Mouse (Mus musculus) adrenal gland, postnatal 25 days (tissue): ENCODE data around the gene Adgb. TPM values are rescaled to one million over a fixed set of nuclear protein-coding genes. Genes with fewer than 3 reads are reported as not detected.
"Not testable (repeated sequence)": the region's sequence is repeated elsewhere in the genome, so short reads cannot be mapped to it uniquely, and the experiment has no call there.

ENCODE experiments used
- DNase-seq: peaks from one replicate; pipeline ENCODE4 v3.0.0; 2021; ENCODE audit warnings: mixed read lengths
- long read RNA-seq: library from polyadenylated mRNA; stranded (forward); transcript quantifications from one replicate; pipeline ENCODE4 v2.0.0, GENCODE M21; 2021
- total RNA-seq: library from RNA; stranded (reverse); gene quantifications from 2 replicates; pipeline ENCODE4 v1.2.3, GENCODE M21; 2021

Gene Adgb
- total RNA-seq, result 0.38 and 0.58 TPM in 2 replicates
- long read RNA-seq, result 0 reads

DNA sequence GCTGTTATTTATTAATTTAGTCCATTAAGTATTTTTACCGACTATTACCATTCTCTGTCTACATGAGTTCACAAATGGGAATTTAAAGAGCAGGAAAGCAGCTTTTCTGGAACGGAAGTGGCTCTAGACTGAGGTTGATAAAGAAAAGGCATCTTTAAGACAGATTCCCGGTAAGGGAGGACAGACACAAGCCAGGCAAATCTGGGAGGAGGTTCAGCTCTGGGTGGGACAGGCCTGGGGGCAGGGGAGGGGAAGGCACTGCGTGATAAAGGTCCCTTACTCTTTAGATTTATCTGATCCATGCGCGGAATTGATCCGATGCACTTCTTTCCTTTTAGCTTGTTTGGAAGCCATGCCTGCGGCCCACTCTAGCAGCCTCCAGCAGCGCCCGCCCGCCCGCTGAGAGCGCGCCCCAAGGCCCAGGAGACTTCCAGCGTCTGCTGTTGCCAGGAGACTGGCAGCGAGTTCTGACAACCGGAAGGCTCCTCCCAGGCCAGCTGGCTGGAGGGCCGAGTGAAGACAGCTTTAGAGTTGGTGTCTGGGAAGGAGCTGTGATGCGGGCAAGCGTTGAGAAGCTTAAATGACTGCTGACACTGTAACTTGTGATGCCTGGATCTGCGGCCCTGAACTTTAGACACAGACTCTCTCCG lies at the start of gene Adgb:
Gene Adgb (minus strand): TSS at position 366 of the 650 bp plus-strand sequence.
- DNase-seq, result peak; percentile 72

DNA sequence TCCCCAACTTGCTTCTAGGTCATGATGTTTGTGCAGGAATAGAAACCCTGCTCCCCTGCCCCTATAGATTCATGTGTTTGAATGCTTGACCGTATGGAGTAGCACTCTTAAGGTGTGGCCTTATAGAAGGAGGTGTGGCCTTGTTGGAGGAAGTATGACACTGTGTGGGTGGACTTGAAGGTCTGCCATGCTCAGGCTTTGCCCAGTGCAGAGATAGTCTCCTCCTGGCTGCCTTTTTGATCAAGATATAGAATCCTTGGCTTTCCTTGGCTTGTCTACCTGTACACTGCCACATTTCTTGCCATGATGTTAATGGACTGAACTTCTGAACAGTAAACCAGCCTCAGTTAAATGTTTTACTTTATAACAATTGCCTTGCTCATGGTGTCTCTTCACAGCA lies 8.0 kb upstream of the Adgb start:
- no peak for DNase-seq

DNA sequence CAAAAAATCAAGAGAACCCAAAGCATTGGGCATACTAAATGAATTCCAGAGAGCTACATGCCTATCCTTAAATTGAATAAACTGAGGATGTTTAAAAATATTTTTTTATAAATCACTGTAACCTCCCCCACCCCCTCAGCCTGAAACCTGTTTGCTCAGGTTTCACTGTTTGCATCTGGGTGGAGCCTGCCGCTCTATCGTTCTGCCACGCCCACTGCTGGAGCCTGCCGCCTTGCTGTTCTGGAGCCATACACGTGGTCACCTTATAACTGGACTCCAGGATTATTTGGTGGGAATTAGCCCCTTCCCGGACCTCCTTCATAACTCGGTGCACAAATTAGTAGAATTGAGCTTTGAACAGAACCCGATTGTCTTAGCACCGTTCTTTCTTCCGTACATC lies 5.3 kb upstream of the Adgb start:
- not testable (repeated sequence) for DNase-seq

DNA sequence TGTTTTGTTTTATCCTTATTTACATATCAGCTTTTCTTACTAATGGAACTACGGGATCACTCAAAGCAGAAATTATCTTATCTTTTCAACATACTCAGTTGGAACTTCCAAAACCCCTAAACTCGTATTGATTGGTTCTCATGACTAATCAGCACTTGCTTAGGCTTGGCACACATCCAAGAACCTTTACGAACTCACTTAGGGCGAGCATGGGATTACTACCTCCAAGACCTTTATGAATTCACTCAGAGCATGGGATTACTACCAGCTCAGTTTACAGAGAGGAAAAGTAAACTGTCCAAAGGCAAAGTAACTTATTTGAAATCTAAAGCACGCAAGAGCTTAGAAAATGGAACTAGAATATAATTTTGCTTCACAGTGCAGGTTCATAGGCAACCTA lies 4.8 kb upstream of the Adgb start:
- no peak for DNase-seq

DNA sequence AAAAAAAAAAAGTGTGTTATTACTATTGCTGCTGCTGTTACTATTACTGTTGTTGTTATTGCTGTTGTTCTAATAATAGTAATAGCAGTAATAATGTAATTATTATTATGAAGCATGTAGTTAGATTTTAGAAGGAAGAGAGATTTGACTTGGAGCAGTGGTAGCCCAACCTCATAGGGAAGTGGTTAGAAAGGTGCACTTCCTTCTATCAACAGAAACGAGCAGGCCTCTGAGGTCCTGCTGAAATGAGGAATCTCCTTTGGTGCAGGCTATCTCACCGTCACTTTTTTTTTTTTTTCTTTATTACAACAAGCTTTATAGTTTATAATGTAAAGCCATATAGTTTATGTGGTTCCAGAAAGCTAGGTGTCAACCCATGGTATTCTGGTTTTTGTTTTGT lies 4.4 kb upstream of the Adgb start:
- DNase-seq, result no peak

DNA sequence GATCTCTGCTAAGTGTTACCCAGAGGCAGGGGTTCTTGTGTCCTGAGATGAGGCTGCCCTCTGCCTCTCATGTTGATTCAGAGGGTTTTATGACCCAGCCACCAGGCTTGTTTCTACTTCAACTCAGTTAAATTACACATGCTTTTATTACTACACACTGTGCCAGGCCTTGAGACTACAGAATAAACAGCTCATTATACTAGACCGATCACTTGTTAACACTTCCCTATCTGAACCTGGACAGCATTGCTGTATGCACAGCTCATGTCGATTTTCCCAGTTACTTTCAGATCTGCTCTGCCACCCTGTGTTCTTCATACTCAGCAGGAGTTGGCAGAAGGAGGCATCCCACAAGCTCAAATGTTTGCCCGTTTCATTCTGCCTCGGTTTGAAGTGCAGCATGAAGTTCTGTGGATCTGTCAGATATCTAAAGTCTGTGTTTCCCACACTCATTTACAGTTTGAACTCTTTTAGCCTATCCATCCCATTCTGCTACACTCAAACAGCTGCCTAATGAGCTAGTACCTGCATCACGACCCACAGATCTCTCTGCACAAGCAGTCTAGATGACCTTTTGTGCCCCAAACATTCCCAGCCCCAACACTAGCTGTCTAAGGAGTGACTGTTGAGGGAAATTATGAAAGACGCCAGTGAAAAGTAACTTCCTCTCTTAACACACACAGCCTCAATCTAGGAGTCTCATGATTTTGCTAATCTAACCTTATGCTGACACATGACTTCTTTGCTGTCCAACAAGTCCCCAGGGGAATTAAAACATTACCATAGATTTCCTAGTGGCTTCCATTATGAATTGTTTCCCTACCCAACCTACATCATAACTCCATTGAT lies 3.2 kb downstream of the Adgb start:
- DNase-seq, result no peak

DNA sequence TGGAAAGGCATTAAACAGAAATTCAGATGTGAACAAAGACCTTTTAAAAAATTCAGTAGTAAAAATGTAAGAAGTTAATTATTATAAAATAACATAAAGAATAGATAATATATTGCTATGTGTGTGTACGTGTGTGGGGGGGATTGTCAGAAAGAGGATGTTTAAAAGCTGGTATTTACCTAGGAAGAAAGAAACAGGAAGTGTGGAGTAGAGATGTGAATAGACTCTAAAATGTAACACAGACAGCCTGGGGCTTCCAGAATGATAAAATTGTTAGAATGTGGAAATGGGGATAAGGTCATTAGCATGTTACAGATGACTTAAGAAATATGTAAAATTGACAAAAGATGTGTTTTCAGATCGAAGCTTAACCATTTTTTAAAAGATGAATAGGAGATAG lies 12.0 kb downstream of the Adgb start:
- no peak for DNase-seq

DNA sequence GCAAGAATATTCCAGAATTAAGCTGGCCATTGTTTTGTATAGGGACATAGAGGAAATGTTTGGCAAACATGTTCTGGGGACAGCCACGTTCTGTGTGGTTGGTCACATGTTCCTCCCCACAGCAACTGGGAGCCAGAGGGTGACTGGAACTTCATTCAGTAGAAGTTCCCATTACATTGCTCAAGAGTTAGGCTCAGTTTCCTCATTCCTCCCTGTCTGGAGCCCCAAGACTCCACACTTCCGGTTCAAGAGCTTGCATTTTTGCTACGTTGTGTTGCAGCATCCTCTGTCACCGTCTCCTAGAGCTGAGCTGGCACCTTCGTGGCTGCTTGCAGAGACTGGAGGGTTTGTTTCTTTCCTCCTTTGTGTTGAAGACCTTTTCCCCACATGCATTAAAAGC lies 15.1 kb downstream of the Adgb start:
- no peak for DNase-seq

DNA sequence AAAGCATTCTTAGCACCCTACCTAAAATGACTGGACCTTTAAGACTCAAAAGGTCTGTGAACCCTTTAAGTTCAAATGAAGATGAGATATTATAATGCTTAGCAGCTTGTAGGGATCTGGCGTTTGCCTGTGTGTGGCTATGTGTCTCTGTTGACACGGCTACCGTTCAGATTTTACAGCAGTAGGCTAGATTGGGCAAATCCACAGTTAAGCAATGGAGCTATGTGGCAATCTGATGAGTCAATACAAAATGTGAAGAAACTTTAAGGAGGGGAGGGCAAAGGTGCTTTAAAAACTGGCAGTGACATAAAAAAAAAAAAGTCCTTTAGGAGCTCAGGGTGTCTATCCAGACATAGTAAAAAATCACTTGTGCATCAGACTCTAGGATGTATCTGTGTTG lies 23.1 kb downstream of the Adgb start:
- DNase-seq, result no peak

DNA sequence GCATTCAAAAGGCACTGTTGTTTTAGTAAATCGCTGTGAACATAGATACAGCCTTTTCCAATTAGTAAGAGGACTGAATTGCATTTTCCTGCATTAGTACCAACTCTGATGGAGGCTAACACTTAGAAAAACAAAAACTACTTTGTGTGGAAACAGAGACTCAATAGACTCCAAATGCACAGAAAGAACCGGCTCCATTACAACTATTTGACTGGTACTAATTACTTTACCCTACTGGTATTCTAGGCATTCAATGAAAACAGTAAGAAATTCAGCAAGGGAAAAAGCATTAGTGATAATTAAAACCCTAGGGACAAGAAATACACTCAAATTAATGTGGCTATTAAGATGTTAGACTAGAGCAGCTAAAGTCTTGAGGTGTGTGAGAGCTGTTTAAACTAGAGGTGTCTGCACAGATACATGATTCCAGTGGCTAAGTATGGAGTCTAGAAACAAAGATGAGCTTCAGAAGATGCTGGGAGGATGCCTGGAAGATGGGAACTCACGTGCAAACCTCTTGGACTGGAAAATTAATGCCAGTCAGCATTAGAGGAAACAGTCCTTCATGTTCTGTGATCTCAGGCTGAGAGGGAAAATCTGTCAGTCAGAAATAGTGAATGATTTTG lies 27.2 kb downstream of the Adgb start:
- DNase-seq, result no peak

DNA sequence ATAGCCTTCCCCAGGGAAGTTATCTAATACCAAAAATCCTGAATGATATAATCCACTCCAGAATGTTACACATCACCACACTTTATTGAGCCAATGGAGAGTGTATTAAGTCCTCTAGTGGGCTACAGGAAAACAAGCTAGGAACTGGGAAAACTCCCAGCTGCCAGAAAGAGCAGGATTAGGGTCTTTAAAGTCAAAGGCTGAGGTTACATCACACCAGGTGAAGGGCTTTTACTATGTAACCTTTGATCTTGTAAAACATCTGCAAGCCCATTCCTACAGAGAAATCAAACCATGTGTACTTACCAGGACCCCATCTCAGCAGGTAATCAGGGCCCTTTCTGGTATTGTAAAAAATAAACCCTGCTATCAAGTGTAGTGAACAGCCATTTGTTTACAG lies 28.6 kb downstream of the Adgb start:
- no peak for DNase-seq

DNA sequence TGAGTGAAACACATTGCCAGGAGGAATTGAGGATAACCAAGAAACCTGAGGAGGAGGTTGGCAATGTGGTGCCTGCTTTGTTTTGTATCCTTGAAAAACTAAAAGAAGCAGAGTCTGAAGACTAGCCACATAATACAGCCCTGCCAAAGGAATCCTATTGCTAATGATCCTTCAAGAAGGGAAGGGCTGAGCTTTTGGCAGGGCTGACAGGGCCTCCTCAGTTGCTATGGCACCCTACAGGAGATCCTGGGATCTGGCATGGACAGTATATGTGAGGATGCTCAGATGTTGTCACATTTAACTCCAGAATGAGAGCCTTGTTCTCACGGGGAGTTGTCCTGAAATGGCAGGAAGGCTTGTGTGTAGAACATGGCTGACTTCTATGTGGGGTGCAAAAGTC lies 37.1 kb downstream of the Adgb start:
- DNase-seq, result no peak

DNA sequence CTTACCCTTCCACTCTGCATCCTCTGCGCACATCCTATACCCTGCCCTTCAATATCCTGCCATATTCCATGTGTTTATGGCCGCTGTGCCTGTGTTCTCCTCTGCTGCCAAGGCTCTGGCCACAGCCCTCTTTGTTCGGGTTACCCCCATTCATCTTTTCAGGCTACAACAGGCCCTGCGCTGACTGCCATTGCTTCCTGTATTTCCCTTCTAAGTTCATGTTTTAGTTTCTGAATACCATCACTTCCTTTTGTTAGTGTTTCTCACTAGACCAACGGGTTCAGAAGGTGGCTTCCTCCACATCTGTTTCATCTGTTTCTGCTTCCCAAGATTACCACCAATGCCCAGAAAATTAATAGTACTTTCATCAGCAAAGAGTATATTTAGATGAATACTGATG lies 42.5 kb downstream of the Adgb start:
- DNase-seq, result no peak

DNA sequence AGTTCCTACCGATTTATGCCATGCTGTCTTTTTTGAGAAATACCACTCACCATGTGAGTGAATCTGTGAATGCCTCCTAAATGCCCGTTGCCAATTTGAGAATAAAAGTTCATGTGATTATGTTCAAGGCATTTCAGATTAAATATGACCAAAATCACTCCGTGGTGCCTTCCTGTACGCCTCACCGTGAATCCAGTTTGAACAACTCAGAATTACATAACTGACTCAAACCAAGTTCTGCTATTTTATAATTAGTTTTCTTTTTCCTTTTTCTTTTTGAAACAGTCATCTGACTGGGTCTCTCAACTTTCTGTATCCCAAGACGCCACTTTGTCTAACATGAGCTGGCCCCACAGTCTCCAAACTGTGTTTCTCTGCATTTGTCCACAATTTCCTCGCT lies 43.1 kb downstream of the Adgb start:
- no peak for DNase-seq

DNA sequence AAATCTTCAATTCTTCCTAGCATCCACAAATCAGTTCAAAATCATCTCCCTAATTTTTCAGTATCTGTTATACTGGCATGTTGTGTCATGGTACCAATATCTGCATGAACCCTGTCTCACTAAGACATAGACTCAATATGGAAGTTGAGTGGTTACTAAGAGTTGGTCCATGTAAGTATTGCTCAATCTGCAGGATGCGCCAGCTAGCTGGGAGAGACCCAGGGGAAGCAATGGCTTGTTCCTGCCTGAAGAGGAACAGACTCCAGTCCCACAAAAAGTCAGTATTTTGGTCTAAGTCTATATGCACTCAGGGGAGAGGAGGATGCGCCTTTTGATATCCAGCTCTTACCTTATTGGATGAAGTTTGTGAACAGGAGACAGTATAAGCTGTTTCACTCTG lies 47.7 kb downstream of the Adgb start:
- no peak for DNase-seq

DNA sequence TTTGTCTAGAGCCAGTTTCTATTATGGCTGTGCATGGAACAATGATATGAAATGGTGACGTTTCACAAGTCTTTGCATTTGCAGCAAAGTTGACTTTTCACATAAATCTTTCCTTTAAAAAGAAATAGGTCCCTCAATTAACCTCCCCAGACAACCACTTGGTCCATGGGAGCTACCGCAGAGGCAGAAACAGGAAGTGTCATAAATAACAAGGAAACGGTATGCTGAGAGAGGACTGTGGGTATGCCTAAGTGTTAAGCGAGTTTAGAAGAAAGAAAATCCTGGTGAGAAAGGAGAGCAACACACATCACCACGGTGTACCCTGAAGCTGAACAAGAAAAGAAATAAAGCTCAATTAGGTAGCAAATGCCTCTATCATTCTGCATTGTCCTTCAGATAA lies 61.1 kb downstream of the Adgb start:
- DNase-seq, result no peak

DNA sequence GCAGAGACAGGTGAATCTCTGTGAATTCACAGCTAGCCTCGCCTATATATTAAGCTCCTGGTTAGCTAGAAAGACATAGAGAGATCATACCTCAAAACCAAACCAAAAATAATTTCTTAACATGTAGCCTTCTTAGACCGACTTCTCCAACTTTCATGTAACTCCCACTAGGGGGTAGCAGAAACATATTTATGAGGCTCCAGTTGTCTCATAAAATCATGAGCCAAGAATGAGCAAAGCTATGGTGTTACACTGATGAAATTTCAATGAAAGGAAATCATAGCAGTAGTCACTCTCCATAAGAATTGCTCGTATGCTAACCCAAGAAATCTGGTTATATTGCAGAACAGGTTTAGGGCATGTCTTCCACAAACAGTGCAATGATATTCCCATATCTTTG lies 64.0 kb downstream of the Adgb start:
- no peak for DNase-seq

DNA sequence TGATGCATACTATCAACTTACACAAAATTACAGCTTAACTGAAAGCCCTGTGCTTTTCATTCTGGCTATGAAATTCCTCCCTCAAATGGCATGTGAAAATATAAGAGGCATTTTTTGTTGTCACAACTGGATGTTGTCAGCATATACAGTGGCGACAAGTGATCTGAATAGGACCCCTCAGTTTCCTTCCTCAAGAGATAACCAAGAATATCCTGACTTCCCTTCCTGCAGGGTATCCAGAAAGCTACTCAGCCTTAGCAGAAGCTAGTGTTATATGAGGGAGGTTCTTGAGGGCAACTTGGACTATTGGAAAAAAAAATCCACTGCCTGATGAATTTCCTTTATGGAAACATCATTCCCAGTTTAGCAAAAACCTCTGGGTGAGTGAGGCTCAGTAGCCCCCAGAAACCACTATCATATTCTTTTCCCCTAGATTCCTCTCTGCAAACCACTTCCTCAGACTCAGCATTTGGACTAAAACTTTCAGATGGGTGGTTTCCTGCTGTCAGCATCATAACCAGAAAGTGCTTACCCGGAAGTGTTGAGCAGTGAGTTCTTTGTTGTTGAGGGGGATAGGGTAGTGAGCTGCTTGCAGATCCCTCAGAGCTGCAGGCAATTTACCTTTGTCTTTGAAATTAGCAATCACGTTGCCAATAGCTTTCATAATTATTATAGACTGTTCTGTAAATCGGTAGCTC lies 76.2 kb downstream of the Adgb start:
- DNase-seq, result no peak

DNA sequence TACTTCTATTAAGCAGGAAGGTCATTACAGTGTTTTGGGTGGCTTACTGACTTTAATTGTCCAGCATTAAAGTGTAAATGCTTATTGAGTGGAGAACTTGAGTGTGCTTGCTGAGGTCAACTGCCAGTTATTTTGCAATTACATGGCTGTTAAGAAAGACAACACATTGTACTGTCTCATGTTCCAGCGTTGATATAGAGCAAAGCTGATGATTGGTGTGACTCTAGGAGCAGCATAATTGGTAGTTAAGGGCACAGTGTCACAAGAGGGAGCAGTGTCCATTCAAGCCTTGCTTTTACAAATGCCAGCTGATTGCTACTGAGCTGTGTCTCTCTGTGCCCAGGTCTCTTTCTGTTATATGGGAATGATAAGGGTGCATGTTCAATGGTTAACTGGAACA lies 97.5 kb downstream of the Adgb start:
- no peak for DNase-seq

DNA sequence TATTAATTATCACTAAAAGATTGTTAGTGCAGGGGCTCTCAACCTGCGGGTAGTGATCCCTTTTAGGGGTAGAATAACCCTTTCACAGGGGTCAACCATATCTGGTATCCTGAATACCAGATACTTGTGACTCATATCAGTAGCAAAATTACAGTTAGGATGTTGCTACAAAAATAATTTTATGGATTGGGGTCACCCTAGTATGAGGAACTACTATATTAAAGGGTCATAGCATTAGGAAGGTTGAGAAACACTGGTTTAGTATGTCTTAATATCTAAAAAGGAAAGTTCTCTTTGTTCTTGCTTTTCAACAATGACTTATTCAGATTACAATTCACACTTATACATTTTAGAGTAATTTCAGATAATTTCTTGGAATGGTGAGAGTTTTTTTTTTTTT lies 108.1 kb downstream of the Adgb start:
- DNase-seq, result no peak

DNA sequence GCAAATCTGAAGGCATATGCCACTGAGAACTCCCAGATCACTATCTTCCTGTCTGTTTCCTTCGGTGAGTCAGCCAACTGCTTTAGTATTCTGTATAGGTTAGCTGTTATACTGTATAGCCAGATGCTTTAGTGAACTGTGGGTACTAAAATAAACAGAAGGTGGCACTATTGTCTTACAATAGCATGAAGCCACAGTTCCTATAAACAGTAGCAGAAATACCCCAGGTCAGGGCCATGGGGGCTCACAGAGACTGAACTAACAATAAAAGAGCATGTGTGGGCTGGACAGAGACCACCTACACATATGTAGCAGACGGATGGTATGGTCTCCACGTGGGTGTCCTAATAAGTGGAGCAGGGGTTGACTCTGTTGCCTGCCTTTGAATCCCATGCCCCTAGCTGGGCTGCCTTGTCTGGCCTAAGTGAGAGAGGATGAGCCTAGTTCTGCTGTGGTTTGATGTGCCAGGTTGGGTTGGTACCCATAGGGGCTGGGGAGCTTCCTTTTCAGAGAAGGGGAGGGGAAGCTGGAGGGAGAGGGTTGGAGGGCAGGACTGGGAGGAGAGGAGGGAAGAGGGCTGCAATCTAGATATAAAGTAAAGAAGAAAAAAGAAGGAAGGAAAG lies 116.4 kb downstream of the Adgb start:
- DNase-seq, result no peak

DNA sequence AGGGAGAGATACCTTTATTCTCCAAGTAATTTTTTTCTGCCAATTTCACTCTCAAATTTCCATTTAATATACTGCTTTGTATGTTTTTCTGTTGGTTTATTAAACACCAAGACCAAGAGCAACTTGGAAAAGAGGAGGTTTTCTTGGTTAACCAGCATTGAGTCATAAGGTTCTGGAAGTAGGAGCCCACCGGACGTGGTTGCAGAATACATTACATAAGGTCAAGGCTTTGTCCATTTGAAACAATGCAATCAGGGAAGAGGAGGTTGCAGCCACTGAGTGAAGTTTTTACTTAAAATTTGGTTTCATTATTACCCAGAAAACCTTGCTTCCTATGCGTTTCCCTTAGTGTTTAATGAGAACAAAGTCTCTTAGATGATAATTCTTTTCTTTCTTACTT lies 119.9 kb downstream of the Adgb start:
- DNase-seq, result no peak

DNA sequence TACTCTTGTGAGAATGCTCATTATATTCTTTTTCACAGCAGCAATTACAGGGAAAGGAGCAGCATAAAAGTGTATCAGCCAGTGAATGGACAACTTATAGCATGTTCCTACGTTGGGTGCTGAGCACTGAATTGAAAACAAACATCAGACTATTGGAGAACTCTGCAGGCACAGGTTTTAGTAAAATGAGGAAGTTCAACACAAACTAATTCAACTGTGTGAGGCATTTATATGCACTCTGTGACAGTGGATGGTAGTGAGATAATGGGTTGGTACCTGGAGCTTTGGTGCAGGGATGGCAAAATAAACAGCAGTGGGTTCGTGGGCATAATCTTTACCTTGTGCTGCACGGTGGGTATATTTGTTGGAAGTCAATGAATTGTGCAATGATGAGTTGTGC lies 121.6 kb downstream of the Adgb start:
- no peak for DNase-seq
